Mouse (Mus musculus) right cerebral cortex, postnatal 4 days (tissue): Measurements from ENCODE around the gene March10.
A peak's percentile ranks its signal among the peaks of the same experiment; 100 is the strongest.

Experiments used
- DNase-seq: peaks from one replicate; pipeline ENCODE4 v3.0.0-alpha.2; 2022

March10 gene

GRCm38 (mm10) chr11:105402355-105402754 lies 54.2 kb downstream of the March10 start:
- no peak for DNase-seq

GRCm38 (mm10) chr11:105390290-105390689 lies 66.2 kb downstream of the March10 start:
- DNase-seq: no peak

- DNase-seq: no peak
These were observed 67.9 kb downstream of the March10 start for GRCm38 (mm10) chr11:105388636-105389035.

- no peak for DNase-seq
These were observed 71.3 kb downstream of the March10 start for GRCm38 (mm10) chr11:105385266-105385665.

GRCm38 (mm10) chr11:105375821-105376235 lies 80.7 kb downstream of the March10 start:
- DNase-seq: no peak

GRCm38 (mm10) chr11:105374526-105375175 lies 81.9 kb downstream of the March10 start:
- DNase-seq: no peak

- no peak for DNase-seq
These were observed 82.7 kb downstream of the March10 start for GRCm38 (mm10) chr11:105373881-105374280.

GRCm38 (mm10) chr11:105371818-105372217 lies 84.7 kb downstream of the March10 start:
- DNase-seq: no peak

- no peak for DNase-seq
These were observed 86.8 kb downstream of the March10 start for GRCm38 (mm10) chr11:105369526-105370386.

GRCm38 (mm10) chr11:105368833-105369232 lies 87.7 kb downstream of the March10 start:
- no peak for DNase-seq

- no peak for DNase-seq
These were observed 89.4 kb downstream of the March10 start for GRCm38 (mm10) chr11:105367163-105367562.

- DNase-seq: no peak
These were observed 90.5 kb downstream of the March10 start for GRCm38 (mm10) chr11:105366051-105366450.

GRCm38 (mm10) chr11:105365611-105366010 lies 90.9 kb downstream of the March10 start:
- DNase-seq: no peak

GRCm38 (mm10) chr11:105364386-105365065 lies 92.0 kb downstream of the March10 start:
- peak; percentile 35 for DNase-seq

GRCm38 (mm10) chr11:105363598-105364385 lies 92.7 kb downstream of the March10 start:
- DNase-seq: peak; percentile 64

GRCm38 (mm10) chr11:105362946-105363597 lies 93.5 kb downstream of the March10 start:
- peak; percentile 97 for DNase-seq

GRCm38 (mm10) chr11:105362041-105362765 lies 94.3 kb downstream of the March10 start:
- DNase-seq: peak; percentile 44

- no peak for DNase-seq
These were observed 100.2 kb downstream of the March10 start for GRCm38 (mm10) chr11:105356301-105356700.

GRCm38 (mm10) chr11:105353891-105354280 lies 102.6 kb downstream of the March10 start:
- no peak for DNase-seq

- peak; percentile 65 for DNase-seq
These were observed 103.3 kb downstream of the March10 start for GRCm38 (mm10) chr11:105352954-105353890.
